Mouse (Mus musculus): Measurements from ENCODE around the gene Dkkl1.

Dkkl1 gene

GRCm38 (mm10) chr7:45167761-45168445, 44.0 kb downstream of the Dkkl1 start:
- DNase-seq (ENCODE audit: low spot score): no peak

GRCm38 (mm10) chr7:45166950-45167401, 45.0 kb downstream of the Dkkl1 start:
- no peak for DNase-seq (ENCODE audit: low spot score)

- no peak for DNase-seq (ENCODE audit: low spot score)
Measured at GRCm38 (mm10) chr7:45165701-45166100, 46.2 kb downstream of the Dkkl1 start.

GRCm38 (mm10) chr7:45164833-45165232, 47.1 kb downstream of the Dkkl1 start:
- DNase-seq (ENCODE audit: low spot score): no peak

- DNase-seq (ENCODE audit: low spot score): peak; percentile 54
Measured at GRCm38 (mm10) chr7:45163735-45164490, 48.0 kb downstream of the Dkkl1 start, which contains the start of gene Slc17a7. TSS of gene Slc17a7 (plus strand) at chr7:45163949.

GRCm38 (mm10) chr7:45162996-45163615, 48.8 kb downstream of the Dkkl1 start:
- DNase-seq (ENCODE audit: low spot score): no peak

GRCm38 (mm10) chr7:45162551-45162950, 49.4 kb downstream of the Dkkl1 start:
- DNase-seq (ENCODE audit: low spot score): no peak

- peak; percentile 95 for DNase-seq (ENCODE audit: low spot score)
Measured at GRCm38 (mm10) chr7:45161612-45162473, 50.1 kb downstream of the Dkkl1 start.

- no peak for DNase-seq (ENCODE audit: low spot score)
Measured at GRCm38 (mm10) chr7:45160866-45161265, 51.1 kb downstream of the Dkkl1 start.

- DNase-seq (ENCODE audit: low spot score): no peak
Measured at GRCm38 (mm10) chr7:45160316-45160800, 51.6 kb downstream of the Dkkl1 start.

- no peak for DNase-seq (ENCODE audit: low spot score)
Measured at GRCm38 (mm10) chr7:45158991-45159390, 53.0 kb downstream of the Dkkl1 start.
